Mouse (Mus musculus) mammary gland, adult 2 months (tissue): Measurements from ENCODE around the gene Ptges2. TPM values are rescaled to one million over a fixed set of nuclear protein-coding genes. Genes with fewer than 3 reads are reported as not detected.

ENCODE experiments used
- polyA plus RNA-seq: library from polyadenylated mRNA; depleted of rRNA; stranded (reverse); fragments of >200 nt; gene quantifications from 2 replicates; pipeline ENCODE4 v1.2.3, GENCODE M21; 2012; ENCODE audit warnings: low replicate concordance; rRNA removed

Ptges2 gene
- 34.1 and 62.0 TPM in 2 replicates for polyA plus RNA-seq

DNA sequence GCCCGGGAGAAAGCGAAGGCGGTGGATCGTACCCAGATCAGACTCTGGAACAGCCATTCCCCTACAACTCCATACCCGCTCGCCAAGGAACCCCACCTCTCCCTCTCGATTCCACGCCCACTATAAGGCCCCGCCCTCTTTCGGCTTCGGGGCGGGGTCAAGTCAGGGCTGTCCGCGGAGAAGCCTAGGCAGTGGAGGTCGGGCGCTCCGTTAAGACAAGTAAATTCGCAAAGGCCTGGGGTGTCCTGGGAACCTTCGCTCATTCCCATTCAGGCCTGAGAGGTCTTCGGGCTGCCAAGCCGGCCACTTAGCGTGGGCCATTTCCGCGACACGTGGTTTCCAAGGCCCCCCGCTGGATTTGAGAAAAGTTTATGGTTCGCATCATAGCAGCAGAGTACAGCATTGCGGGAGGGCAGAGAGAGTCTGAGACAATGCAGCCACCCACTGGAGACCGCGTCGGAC, at the start of gene Ptges2:
Gene Ptges2, plus strand, starts transcription at position 413 of the 462 bp plus-strand sequence.

DNA sequence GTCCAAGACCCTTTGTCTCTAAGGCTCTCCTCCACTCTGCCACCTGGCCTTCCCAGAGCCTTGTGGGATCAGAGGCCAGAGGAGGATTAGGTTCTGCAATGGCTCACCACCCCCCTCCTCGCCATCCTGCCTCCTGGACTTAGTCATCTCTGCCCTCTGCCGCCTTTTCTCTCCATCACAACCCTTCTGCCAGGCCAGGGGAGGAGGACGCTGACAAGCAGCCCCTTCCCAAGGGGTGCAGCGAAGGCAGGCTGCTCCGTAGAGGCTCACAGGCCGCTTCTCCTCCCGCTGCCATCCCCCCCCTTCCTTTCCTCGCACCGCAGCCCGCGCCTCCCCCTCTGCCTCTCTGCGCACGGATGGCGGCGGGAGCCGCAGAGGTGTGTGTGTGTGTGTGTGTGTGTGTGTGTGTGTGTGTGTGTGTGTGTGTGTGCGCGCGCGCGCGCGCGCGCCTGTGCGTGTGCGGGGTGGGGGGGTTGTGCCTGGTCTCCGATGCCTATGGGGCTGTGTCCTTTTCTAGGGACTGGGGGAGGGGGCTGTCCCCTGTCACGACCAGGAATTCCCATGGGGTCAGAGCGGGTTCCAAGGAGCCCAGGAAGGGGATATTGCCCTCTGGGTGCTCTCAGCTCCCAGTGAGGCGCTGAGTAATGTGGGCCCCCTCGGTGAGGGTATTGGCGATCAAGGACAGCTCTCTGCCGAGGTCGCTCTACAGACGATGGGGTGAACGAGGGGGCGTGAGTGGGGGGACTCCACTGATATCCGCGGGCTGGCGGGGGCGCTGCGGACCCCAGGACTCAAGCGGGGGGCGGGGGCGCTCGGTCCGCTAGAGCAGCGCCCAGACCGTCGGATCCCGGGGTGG, 43.3 kb upstream of the Ptges2 start, which contains the start of gene Ciz1:
Gene Ciz1, plus strand, starts transcription at position 177 of the 856 bp plus-strand sequence.

DNA sequence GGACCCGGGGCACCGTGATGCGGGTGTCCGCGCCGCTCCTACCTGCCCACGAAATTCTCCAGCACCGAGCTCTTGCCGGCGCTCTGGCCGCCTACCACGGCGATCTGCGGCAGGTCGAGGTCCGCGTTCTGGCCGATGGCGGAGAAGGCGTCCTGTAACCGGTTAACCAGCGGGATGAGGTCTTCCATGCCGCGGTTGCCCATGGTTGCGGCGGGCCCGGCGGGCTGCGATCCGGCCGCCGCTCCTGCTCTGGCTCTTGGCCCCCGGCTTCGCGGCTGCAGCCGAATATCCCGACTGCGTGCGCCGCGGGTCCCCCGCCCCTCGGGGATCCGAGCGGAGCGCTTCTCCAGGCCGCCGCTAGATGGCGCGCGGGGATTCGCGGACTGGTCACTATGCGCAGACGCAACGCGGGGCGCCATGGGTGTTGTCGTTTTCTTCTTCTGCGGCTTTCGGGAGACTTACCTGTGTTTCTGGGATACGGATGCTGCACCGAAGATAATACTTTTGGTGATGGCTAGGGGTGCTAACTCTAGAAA, 42.6 kb upstream of the Ptges2 start, which contains the start of gene Dnm1:
Gene Dnm1, minus strand, starts transcription at position 332 of the 536 bp plus-strand sequence.

DNA sequence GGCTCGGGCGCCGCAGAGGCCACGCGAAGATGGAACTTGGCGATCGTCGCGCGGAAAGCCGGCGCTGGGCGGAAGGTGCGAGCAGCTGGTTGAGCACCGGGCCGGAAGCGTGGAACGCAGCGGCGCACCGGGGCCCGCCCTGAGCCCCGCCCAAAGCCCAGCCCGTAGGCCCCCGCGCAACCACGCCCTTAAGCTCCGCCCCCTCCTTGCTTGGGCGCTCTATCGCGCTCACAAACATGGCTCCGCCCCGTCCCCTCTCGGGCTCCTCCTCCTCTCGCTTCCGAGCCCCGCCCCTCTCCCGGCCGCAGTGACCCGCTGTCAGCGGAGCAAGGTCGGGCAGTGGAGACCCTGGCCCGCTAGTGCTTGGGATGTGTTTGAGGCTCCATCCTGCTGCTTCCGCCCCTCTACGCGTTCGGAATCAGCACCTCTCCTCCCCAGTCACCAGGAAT, 13.9 kb upstream of the Ptges2 start, which contains the start of gene 1110008P14Rik:
Gene 1110008P14Rik, minus strand, starts transcription at position 164 of the 449 bp plus-strand sequence.

DNA sequence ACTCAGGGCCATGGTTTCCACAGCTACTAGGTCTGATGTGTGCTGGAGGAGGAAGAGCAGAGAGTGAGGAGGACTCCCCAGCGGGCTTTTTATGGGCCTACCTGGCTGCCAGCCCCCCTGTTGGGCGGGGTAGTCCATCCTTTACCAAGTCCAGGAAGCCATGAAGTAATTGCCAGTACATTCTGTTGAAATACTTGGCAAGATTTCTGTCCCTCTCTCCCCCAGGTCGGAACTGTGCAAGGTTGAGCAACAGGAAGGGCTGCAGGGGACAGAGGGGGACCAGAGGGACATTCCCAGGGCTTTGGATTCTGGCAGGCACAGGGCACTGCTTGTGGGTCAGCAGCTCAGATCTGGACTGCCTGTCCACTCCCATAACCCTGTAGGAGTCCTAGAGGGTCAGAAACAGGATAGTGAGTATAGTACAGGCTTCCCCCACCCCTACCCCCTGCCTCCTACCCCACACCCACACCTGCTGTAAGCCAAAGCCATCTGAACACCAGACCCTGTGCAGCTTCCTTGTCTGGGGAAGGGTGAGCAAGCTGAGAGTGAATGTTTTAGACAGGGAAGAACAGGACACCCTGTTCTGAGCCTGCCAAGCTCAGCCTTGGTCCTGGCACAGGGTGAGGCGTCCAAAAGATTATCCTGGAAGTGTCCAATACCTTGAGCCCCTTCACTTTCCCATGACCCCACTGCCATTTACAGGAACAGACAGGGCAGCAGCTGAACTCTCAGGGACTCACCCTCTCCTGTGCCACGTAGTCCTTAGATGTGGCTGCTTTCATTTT, 7.8 kb upstream of the Ptges2 start, which contains the start of gene Lcn2:
Gene Lcn2, minus strand, starts transcription at position 547 of the 785 bp plus-strand sequence.

DNA sequence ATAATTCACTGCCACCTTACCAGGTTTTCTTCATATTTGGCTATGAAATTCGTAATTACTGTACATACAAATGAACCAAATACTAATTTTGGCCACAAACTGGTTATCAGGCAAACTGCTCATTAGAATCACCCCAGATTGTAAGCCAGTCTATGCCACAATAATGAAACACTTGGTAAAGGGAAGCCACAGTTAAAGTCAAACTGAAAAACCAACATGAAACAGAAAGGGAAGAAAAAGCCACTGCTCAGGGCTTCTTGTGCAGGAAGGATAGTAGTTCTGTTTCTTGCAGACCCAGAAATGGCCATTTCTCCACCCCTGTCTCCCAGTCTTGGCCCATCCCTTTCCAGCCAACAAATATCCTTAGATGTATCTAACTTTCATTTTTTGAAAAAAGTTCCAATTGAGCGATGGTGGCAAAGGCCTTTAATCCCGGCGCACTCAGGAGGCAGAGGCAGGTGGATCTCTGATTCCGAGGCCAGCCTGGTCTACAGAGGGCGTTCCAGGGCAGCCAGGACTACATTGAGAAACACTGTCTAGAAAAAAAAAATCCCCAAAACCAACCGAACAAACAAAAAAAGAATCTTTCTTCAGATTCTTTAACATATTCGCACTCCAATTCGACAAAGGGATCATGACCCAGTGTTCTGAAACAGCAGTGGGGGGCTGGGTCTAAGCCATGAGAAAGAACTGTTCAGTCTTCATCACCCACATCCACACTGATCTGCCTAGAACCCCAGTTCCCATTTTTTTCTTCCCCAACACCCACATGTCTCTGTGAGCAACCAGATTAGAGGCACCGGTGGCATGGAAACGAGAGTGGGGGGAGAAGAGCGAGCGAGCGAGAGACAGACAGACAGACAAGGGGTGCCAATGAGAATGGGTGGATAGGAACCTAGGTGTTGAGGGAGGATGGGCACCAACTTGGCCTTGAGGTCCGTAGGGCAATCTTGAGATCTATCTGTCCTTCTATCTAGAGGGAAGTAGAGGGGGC, 54.4 kb downstream of the Ptges2 start, which contains the start of gene Naif1:
Gene Naif1, plus strand, starts transcription at position 697 of the 994 bp plus-strand sequence.

DNA sequence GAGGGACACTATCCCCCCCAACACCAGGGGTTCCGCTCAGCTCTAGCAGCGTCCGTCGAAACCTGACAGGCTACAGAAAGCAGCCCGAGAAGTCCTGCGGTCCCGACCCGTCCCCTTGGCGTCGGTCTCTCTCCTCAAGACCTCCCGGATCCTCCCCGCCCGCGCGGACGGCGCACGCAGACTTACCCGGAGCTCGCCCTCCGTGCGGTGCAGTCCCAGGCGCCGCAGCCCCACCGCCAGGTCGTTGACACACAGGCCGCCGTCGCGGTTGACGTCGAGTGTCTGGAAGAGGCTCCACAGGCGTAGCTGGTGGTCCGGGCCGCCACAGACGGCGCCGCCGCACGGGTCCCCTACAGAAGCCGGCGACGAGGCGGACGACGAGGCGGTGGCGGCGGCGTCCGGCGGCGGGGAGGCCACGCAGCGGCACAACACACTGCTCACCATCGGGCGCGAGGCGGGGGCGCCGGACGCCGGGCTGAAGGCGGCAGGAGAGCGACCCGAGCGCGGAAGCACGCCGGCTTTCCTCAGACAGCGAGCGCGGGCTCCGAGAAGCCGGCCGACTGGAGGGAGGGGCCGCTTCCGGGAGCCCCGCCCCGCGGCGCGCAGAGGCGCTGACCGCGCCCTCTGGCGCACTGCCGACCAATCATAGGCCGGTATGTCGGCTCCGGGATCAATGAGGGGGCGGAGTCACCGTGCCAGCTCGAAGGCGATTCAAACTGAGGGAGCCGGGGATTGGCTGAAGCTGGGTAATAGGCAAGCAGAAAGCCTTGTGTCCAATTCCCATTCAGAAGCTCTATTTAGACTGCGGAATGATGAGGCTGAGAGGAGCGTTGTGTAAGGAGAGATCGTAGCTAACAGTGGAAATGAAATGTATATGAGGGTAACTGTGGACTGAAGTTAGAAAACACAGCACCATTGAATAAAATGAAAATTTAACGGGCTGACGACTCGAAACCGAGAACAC, 55.5 kb downstream of the Ptges2 start, which contains the start of gene Slc25a25:
Gene Slc25a25, minus strand, starts transcription at position 565 of the 964 bp plus-strand sequence.

Other genes with a start within 250 kb of the Ptges2 start
- 48.9 and 76.3 TPM in 2 replicates for gene Prrc2b, start 244.8 kb upstream of the Ptges2 start, polyA plus RNA-seq
- 42.2 and 44.4 TPM in 2 replicates for gene Pomt1, start 159.3 kb upstream of the Ptges2 start, polyA plus RNA-seq
- gene Uck1, start 135.7 kb upstream of the Ptges2 start, polyA plus RNA-seq, result 223 and 258 TPM in 2 replicates
- gene Golga2, start 108.5 kb upstream of the Ptges2 start, polyA plus RNA-seq, result 30.7 and 36.5 TPM in 2 replicates
- 142 and 186 TPM in 2 replicates for gene Swi5, start 107.8 kb upstream of the Ptges2 start, polyA plus RNA-seq
- gene Ciz1, start 43.6 kb upstream of the Ptges2 start, polyA plus RNA-seq, result 264 and 330 TPM in 2 replicates
- 120 and 279 TPM in 2 replicates for gene Dnm1, start 42.6 kb upstream of the Ptges2 start, polyA plus RNA-seq
- 333 and 396 TPM in 2 replicates for gene 1110008P14Rik, start 14.0 kb upstream of the Ptges2 start, polyA plus RNA-seq
- gene Lcn2, start 7.6 kb upstream of the Ptges2 start, polyA plus RNA-seq, result 199 and 205 TPM in 2 replicates
- gene Naif1, start 54.6 kb downstream of the Ptges2 start, polyA plus RNA-seq, result 6.2 and 7.5 TPM in 2 replicates
- 24.3 and 27.5 TPM in 2 replicates for gene Slc25a25, start 55.5 kb downstream of the Ptges2 start, polyA plus RNA-seq
- gene Fam102a, start 139.4 kb downstream of the Ptges2 start, polyA plus RNA-seq, result 32.3 and 66.9 TPM in 2 replicates
- 127 and 170 TPM in 2 replicates for gene Dpm2, start 175.0 kb downstream of the Ptges2 start, polyA plus RNA-seq
- gene Pip5kl1, start 178.9 kb downstream of the Ptges2 start, polyA plus RNA-seq, result 0.20 TPM in 1 of 2 replicates, not detected in the other
- gene 9430097D07Rik, start 179.8 kb downstream of the Ptges2 start, polyA plus RNA-seq, result not detected in 2 replicates
- 28.7 and 39.7 TPM in 2 replicates for gene St6galnac4, start 191.2 kb downstream of the Ptges2 start, polyA plus RNA-seq
- 69.1 and 77.3 TPM in 2 replicates for gene St6galnac6, start 203.8 kb downstream of the Ptges2 start, polyA plus RNA-seq
- gene Ak1, start 225.9 kb downstream of the Ptges2 start, polyA plus RNA-seq, result 13.3 and 257 TPM in 2 replicates